Mouse (Mus musculus): ENCODE measurements around the gene Clasrp.

DNA sequence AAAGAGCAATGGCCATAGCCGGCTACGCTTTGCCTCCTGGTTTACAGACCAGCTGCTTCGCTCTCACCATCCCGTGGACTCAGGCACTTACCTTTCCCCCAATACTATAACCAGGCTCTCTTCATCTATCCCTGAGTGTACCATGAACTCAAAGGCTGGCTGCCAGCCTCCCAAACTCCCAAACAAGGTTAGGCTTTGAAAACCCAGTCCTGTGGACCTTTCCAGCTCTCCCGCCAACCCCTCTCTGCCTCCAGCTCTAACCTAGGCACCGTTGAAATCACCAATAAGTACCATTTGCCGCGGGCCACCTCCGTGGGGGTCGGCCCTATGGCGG lies 42.9 kb downstream of the Clasrp start:
- TF ChIP-seq CTCF (IDR thresholded peaks at IDR 0.05) (no peak), POLR2A (IDR thresholded peaks at IDR 0.05; ENCODE audit: insufficient read depth, low read depth, low read length) (no peak), EP300 (IDR thresholded peaks at IDR 0.05; ENCODE audit: insufficient read depth, low read depth, low read length) (no peak)
